Mouse (Mus musculus) heart, embryonic 14.5 days (tissue): ENCODE results near the gene Hus1b. TPM values are rescaled to one million over a fixed set of nuclear protein-coding genes. Genes with fewer than 3 reads are reported as not detected.

Experiments
- polyA plus RNA-seq: library from polyadenylated mRNA; unstranded; fragments of >200 nt; fragmentation: Nextera tagmentation; extraction: Ambion mirVana; gene quantifications from 2 replicates; pipeline ENCODE4 v1.2.1, GENCODE M21; 2014

The Hus1b gene
- polyA plus RNA-seq, 1 experiment from 2014 or later = not detected

Other genes with a start within 250 kb of the Hus1b start
- gene Irf4, start 198.5 kb downstream of the Hus1b start, polyA plus RNA-seq = 0.04 and 0.09 TPM in 2 replicates
- 23.9 and 24.6 TPM in 2 replicates for gene Exoc2, start 26.3 kb upstream of the Hus1b start, polyA plus RNA-seq
- not detected in 2 replicates for gene Gm5447, start 26.4 kb upstream of the Hus1b start, polyA plus RNA-seq